Comparison of ENCODE assay signal across 17 mouse cellular contexts in genomic region chr6:140655451-140655850, GRCm38 (mm10). TPM values are rescaled to one million over a fixed set of nuclear protein-coding genes. Genes with fewer than 3 reads are reported as not detected.
DNase-seq lines count a peak whose midpoint lies in the region.
"Had no signal": no experiment of that assay in that cellular context is flagged by ENCODE, and none has a peak within 500 bp of the region (broad histone marks: within the 10 kb centered on the region; RNA-seq: fewer than 3 reads in every experiment).

No protein-coding gene starts in this region.

- DNase-seq in cerebellum, adult 8-10 months = peak; percentile 23
- no peak for DNase-seq in cerebellum, adult 9-10 months
- DNase-seq in heart, adult 11 months = peak; percentile 74
- DNase-seq in heart, adult 9 months (ENCODE audit: low spot score in 2 of 2) = no peak
- DNase-seq in limb, embryonic 10.5 days (ENCODE audit: low spot score) = no peak
- DNase-seq in kidney, postnatal 4 days = no peak
- DNase-seq in spleen, adult 12 weeks (ENCODE audit: low spot score) = no peak
- DNase-seq: adrenal gland, postnatal 25 days; cerebellum, adult 9-11 months; embryo, embryonic 11 days; forebrain, postnatal 0 days; gastrocnemius, postnatal 14 days; heart, postnatal 36 days had no signal

- H3K36me3 ChIP-seq in limb, embryonic 10.5 days = peaks cover 36% of the 10 kb centered on the region

- no peaks in the 10 kb centered on the region for H3K9me3 ChIP-seq in limb, embryonic 10.5 days (replicated peaks)
- H3K9me3 ChIP-seq: embryonic facial prominence, embryonic 12.5 days; forebrain, embryonic 12.5 days; heart, embryonic 13.5 days; hindbrain, embryonic 15.5 days had no signal

- WGBS in limb, embryonic 10.5 days = 94% methylated on average over 7 of the region's 7 CpGs

- H3K27ac ChIP-seq in limb, embryonic 10.5 days = 0 out of 2 replicates have a peak overlapping the region, but pooled peaks have one; percentile 7
- H3K27ac ChIP-seq: embryonic facial prominence, embryonic 12.5 days; forebrain, embryonic 12.5 days; heart, embryonic 13.5 days; hindbrain, embryonic 15.5 days had no signal

- H3K4me1 ChIP-seq in limb, embryonic 10.5 days = peaks cover 16% of the 10 kb centered on the region
- H3K4me1 ChIP-seq: forebrain, embryonic 12.5 days; heart, embryonic 13.5 days; hindbrain, embryonic 15.5 days had no signal

- H3K4me3 ChIP-seq in limb, embryonic 10.5 days = no peak overlapping the region
- H3K4me3 ChIP-seq: embryonic facial prominence, embryonic 12.5 days; forebrain, embryonic 12.5 days; heart, embryonic 13.5 days; hindbrain, embryonic 15.5 days had no signal

- H3K27me3 ChIP-seq in limb, embryonic 10.5 days (ENCODE audit: low read depth, poor library complexity, severe bottlenecking) = no peaks in the 10 kb centered on the region
- H3K27me3 ChIP-seq: embryonic facial prominence, embryonic 12.5 days; forebrain, embryonic 12.5 days; heart, embryonic 13.5 days; hindbrain, embryonic 15.5 days had no signal

RNA-seq across cellular contexts. Expression of gene Aebp2, which starts 33.0 kb away (rescaled TPM):
- 9.1 and 9.2 TPM in 2 replicates for polyA plus RNA-seq in limb, embryonic 10.5 days (2016; fragmentation: Nextera tagmentation; extraction: Ambion mirVana)

Comparison
In these comparisons a context has a peak if more than half of its experiments do, and no peak if none do; other contexts are left out.
1. DNase-seq: peak in cerebellum, adult 8-10 months (single experiment) and heart, adult 11 months (single experiment); none in cerebellum, adult 9-10 months (single experiment), heart, adult 9 months (0 of 2), limb, embryonic 10.5 days (single experiment), kidney, postnatal 4 days (0 of 2) and spleen, adult 12 weeks (single experiment).